Mouse (Mus musculus) stomach, postnatal 0 days (tissue): Measurements from ENCODE around the gene Sptan1.

ENCODE experiments used
- CTCF ChIP-seq: IDR thresholded peaks from 2 replicates; pipeline ENCODE4 v1.5.1; 2016; ENCODE audit warnings: antibody characterized with exemption, low read depth, mild to moderate bottlenecking, moderate library complexity
- EP300 ChIP-seq: optimal IDR thresholded peaks from 2 replicates; pipeline ENCODE3; 2016; ENCODE audit warnings: antibody characterized with exemption

GRCm38 (mm10) chr2:30076439-30076838 is 111.1 kb downstream of the Sptan1 start:
- TF ChIP-seq CTCF, result no peak
- TF ChIP-seq EP300, result no peak
